Mouse (Mus musculus): Measurements from ENCODE around the gene Plcl1.

GRCm38 (mm10) chr1:55445043-55445688 lies 39.4 kb downstream of the Plcl1 start:
- TF ChIP-seq CTCF (IDR thresholded peaks at IDR 0.05; ENCODE audit: control insufficient read depth, insufficient read depth, low read length) (no peak), POLR2A (IDR thresholded peaks at IDR 0.05; ENCODE audit: borderline replicate concordance, control insufficient read depth, low read depth, low read length) (no peak)
